Mouse (Mus musculus): ENCODE results near the gene Minos1. TPM values are rescaled to one million over a fixed set of nuclear protein-coding genes. Genes with fewer than 3 reads are reported as not detected.
A peak's percentile ranks its signal among the peaks of the same experiment; 100 is the strongest.

The Minos1 gene
- polyA plus RNA-seq, 1 experiment: 212 TPM

- H3K27ac ChIP-seq (ENCODE audit: insufficient read depth, low read length): no peak overlapping the region
- DNase-seq: no peak
- no peak overlapping the region for H3K4me3 ChIP-seq (replicated peaks; ENCODE audit: insufficient read depth, low read depth, low read length)
- peaks cover 13% of the 10 kb centered on the region for H3K4me1 ChIP-seq (ENCODE audit: control insufficient read depth, insufficient read depth, low read length)
- TF ChIP-seq POLR2A (IDR thresholded peaks at IDR 0.05; ENCODE audit: borderline replicate concordance, insufficient read depth, low read length) (no peak), CTCF (IDR thresholded peaks at IDR 0.05; ENCODE audit: borderline replicate concordance, insufficient read depth, low read depth, low read length) (no peak)
- WGBS: 96% methylated on average over 1 of the region's 1 CpGs
- no peaks in the 10 kb centered on the region for H3K27me3 ChIP-seq (ENCODE audit: control insufficient read depth, insufficient read depth, low read length)
Observed at GRCm38 (mm10) chr4:139105453-139105852, 25.5 kb downstream of the Minos1 start.

GRCm38 (mm10) chr4:139101546-139101945, 29.4 kb downstream of the Minos1 start:
- Histone ChIP-seq H3K27ac (ENCODE audit: insufficient read depth, low read length) (no peak overlapping the region), H3K4me1 (ENCODE audit: control insufficient read depth, insufficient read depth, low read length) (peaks cover 7% of the 10 kb centered on the region), H3K4me3 (replicated peaks; ENCODE audit: insufficient read depth, low read depth, low read length) (no peak overlapping the region), H3K27me3 (ENCODE audit: control insufficient read depth, insufficient read depth, low read length) (no peaks in the 10 kb centered on the region)
- TF ChIP-seq CTCF (IDR thresholded peaks at IDR 0.05; ENCODE audit: borderline replicate concordance, insufficient read depth, low read depth, low read length) (no peak), POLR2A (IDR thresholded peaks at IDR 0.05; ENCODE audit: borderline replicate concordance, insufficient read depth, low read length) (no peak)
- WGBS: 74% methylated on average over 6 of the region's 6 CpGs
- DNase-seq: no peak

GRCm38 (mm10) chr4:139100326-139100725, 30.6 kb downstream of the Minos1 start:
- Histone ChIP-seq H3K4me3 (replicated peaks; ENCODE audit: insufficient read depth, low read depth, low read length) (no peak overlapping the region), H3K4me1 (ENCODE audit: control insufficient read depth, insufficient read depth, low read length) (peaks cover 7% of the 10 kb centered on the region), H3K27ac (ENCODE audit: insufficient read depth, low read length) (no peak overlapping the region), H3K27me3 (ENCODE audit: control insufficient read depth, insufficient read depth, low read length) (no peaks in the 10 kb centered on the region)
- DNase-seq: no peak
- 80% methylated on average over 8 of the region's 8 CpGs for WGBS
- TF ChIP-seq CTCF (IDR thresholded peaks at IDR 0.05; ENCODE audit: borderline replicate concordance, insufficient read depth, low read depth, low read length): no peak
- no peak for TF ChIP-seq POLR2A (IDR thresholded peaks at IDR 0.05; ENCODE audit: borderline replicate concordance, insufficient read depth, low read length)

DNA sequence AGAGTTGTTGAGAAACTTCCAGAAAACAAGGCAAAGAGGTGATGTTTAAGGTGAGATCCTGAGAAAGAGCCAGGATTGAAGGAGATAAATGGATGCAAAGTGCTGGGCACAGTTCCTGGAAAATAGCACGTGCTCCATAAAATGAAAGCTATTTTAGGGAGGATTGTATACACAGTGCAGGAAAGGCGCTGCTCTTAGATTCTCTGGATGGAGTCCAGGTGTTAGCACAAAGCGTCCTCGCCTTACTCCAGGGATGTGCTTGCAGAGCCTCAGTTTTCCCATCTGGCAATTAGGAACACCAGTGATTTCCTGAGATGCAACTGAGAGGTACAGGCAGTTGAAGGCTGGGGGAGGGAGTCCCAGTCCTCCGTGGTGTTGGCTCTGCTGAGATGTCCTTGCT, 34.7 kb downstream of the Minos1 start:
- no peaks in the 10 kb centered on the region; the same call in 1 of the 2 replicates for H3K4me1 ChIP-seq (ENCODE audit: control insufficient read depth, insufficient read depth, low read length)
- H3K27ac ChIP-seq (ENCODE audit: insufficient read depth, low read length): no peak overlapping the region
- H3K27me3 ChIP-seq (ENCODE audit: control insufficient read depth, insufficient read depth, low read length): peaks cover 9% of the 10 kb centered on the region; the same call in 1 of the 2 replicates
- TF ChIP-seq CTCF (IDR thresholded peaks at IDR 0.05; ENCODE audit: borderline replicate concordance, insufficient read depth, low read depth, low read length): no peak
- TF ChIP-seq POLR2A (IDR thresholded peaks at IDR 0.05; ENCODE audit: borderline replicate concordance, insufficient read depth, low read length): no peak
- WGBS: 52% methylated on average over 5 of the region's 5 CpGs
- DNase-seq: no peak
- no peak overlapping the region for H3K4me3 ChIP-seq (replicated peaks; ENCODE audit: insufficient read depth, low read depth, low read length)

DNA sequence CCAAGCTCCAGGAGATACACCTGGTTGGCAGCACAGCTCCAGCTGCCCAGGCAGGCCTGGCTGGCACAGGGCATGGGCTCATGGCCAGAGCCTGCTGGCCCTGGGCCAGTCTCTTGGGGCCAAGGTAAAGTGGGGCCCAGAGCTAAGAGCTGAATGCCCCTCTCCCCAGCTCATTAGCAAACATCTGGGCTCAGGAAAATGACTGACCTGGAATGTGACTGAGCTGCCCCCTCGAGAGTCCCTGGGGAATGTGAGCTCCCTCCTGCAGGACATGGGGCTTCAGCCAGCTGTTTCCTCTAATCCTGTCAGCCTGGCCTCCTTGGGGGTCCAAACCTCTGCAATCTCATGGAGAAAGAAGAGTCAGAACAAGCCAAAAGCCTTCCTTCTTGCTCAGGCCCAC, 35.5 kb downstream of the Minos1 start:
- Histone ChIP-seq H3K27me3 (ENCODE audit: control insufficient read depth, insufficient read depth, low read length) (peaks cover 9% of the 10 kb centered on the region; the same call in 1 of the 2 replicates), H3K27ac (ENCODE audit: insufficient read depth, low read length) (no peak overlapping the region)
- TF ChIP-seq CTCF (IDR thresholded peaks at IDR 0.05; ENCODE audit: borderline replicate concordance, insufficient read depth, low read depth, low read length) (no peak), POLR2A (IDR thresholded peaks at IDR 0.05; ENCODE audit: borderline replicate concordance, insufficient read depth, low read length) (no peak)

GRCm38 (mm10) chr4:139093196-139093530, 37.8 kb downstream of the Minos1 start:
- Histone ChIP-seq H3K4me1 (ENCODE audit: control insufficient read depth, insufficient read depth, low read length) (no peaks in the 10 kb centered on the region; the same call in 1 of the 2 replicates), H3K27ac (ENCODE audit: insufficient read depth, low read length) (no peak overlapping the region), H3K27me3 (ENCODE audit: control insufficient read depth, insufficient read depth, low read length) (peaks cover 9% of the 10 kb centered on the region; the same call in 1 of the 2 replicates), H3K4me3 (replicated peaks; ENCODE audit: insufficient read depth, low read depth, low read length) (no peak overlapping the region)
- 28% methylated on average over 13 of the region's 13 CpGs for WGBS
- no peak for DNase-seq
- TF ChIP-seq CTCF (IDR thresholded peaks at IDR 0.05; ENCODE audit: borderline replicate concordance, insufficient read depth, low read depth, low read length) (no peak), POLR2A (IDR thresholded peaks at IDR 0.05; ENCODE audit: borderline replicate concordance, insufficient read depth, low read length) (no peak)

More for the DNA sequence above, 35.5 kb downstream of the Minos1 start:
- DNase-seq: no peak
- Histone ChIP-seq H3K4me3 (replicated peaks; ENCODE audit: insufficient read depth, low read depth, low read length) (no peak overlapping the region), H3K4me1 (ENCODE audit: control insufficient read depth, insufficient read depth, low read length) (no peaks in the 10 kb centered on the region; the same call in 1 of the 2 replicates)
- 32% methylated on average over 1 of the region's 1 CpGs for WGBS

DNA sequence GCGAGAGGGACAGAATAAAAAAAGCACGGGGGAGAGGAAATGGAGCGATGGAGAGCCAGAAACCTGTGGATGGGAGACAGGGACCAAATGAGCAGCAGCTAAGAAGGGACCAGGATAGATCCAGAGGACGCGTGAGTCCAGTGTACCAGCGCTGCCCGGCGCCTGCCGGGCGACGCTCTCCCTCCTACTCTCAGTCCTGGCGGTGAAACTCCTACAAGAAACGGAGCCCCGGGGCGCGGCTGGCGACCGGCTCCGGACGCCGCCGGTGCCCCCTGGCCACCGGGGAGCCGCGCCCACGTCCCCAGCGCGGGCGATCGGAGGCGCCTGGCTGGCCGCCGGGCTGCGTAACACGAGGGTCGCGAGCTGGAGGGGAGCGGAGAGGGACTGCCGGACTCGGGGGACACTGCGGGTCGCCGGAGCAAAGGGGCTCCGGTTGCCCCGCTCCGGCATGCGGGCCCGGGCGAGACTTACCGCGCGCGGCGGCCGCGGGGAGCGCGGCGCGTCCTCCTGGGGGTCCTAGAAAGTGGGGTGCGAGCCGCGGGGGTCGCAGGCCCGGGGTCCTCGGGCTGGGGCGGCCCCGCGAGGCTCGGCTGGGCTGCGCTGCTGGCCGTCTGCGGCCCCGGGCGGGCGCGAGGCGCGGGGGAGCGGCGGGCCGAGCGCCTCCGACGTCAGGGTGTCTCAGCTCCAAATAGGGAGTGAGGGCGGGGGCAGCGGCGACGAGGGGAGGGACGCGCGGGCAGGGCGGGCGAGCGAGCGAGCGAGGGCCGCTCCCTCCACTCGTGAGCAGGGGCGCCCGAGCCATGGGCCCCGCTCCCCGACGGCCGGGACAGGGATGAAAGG, 38.3 kb downstream of the Minos1 start, which contains the start of gene Nbl1:
TSS of gene Nbl1 (minus strand) at position 638 of the 840 bp plus-strand sequence.
- H3K27me3 ChIP-seq (ENCODE audit: control insufficient read depth, insufficient read depth, low read length): peaks cover 9% of the 10 kb centered on the region; the same call in 1 of the 2 replicates
- WGBS: 2% methylated on average over 84 of the region's 105 CpGs

More for the DNA sequence above, 38.3 kb downstream of the Minos1 start, which contains the start of gene Nbl1:
- H3K27ac ChIP-seq (ENCODE audit: insufficient read depth, low read length): no peak within 1 kb of the TSS
- H3K4me3 ChIP-seq (replicated peaks; ENCODE audit: insufficient read depth, low read depth, low read length): peak within 1 kb of the TSS; percentile 46
- DNase-seq: peak in 1 of 2 experiments; percentile 15
- TF ChIP-seq CTCF (IDR thresholded peaks at IDR 0.05; ENCODE audit: borderline replicate concordance, insufficient read depth, low read depth, low read length) (no peak), POLR2A (IDR thresholded peaks at IDR 0.05; ENCODE audit: borderline replicate concordance, insufficient read depth, low read length) (no peak)
- H3K4me1 ChIP-seq (ENCODE audit: control insufficient read depth, insufficient read depth, low read length): no peaks in the 10 kb centered on the region; the same call in 1 of the 2 replicates
